Mouse (Mus musculus) liver, postnatal 0 days (tissue): ENCODE measurements around the gene Ric8a.
"Not testable (repeated sequence)": the region's sequence is repeated elsewhere in the genome, so short reads cannot be mapped to it uniquely, and the experiment has no call there.

Experiments
- CTCF ChIP-seq: sonication (generic); IDR thresholded peaks from 2 replicates; pipeline ENCODE4 v1.5.1; 2016; ENCODE audit warnings: antibody characterized with exemption, low read depth
- EP300 ChIP-seq: IDR thresholded peaks from 2 replicates; pipeline ENCODE4 v1.6.1; 2016; ENCODE audit warnings: antibody characterized with exemption, low read depth, mild to moderate bottlenecking

DNA sequence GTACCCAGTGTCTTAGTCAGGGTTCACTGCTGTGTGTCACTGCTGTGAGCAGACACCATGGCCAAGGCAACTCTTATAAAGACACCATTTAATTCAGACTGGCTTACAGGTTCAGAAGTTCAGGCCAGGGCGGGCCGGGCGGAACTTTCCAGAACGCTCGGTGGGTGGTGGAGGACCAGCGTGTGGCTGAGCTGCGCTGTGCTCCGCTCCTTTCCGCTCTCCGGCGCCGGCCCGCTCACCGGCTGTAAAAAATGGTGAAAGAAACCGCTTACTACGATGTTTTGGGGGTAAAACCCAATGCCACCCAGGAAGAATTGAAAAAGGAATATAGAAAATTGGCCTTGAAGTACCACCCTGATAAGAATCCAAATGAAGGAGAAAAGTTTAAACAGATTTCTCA lies 33.9 kb downstream of the Ric8a start:
- TF ChIP-seq CTCF, EP300: not testable (repeated sequence)
